Comparison of ENCODE assay signal across 8 mouse cellular contexts in genomic region chr13:106998671-106999070, GRCm38 (mm10). TPM values are rescaled to one million over a fixed set of nuclear protein-coding genes. Genes with fewer than 3 reads are reported as not detected.
A peak's percentile ranks its signal among the peaks of the same experiment; 100 is the strongest.
DNase-seq lines count a peak whose midpoint lies in the region; ATAC-seq and TF ChIP-seq lines count a peak whose summit lies in the region.

No protein-coding gene starts in this region.

- peak; percentile 99 for ATAC-seq in liver, embryonic 14.5 days (ENCODE audit: insufficient read depth)
- no peak for ATAC-seq in midbrain, embryonic 15.5 days (replicated peaks)

- intact Hi-C loops in heart, postnatal 10 days (cut with DNase I), result no loop called here

- no peak for TF ChIP-seq POLR2A in spleen, adult 2 months (IDR thresholded peaks at IDR 0.05; ENCODE audit: low read depth, low read length)

- peak; percentile 90 for DNase-seq in heart, adult 11 months
- no peak for DNase-seq in heart, postnatal 10 days
- DNase-seq in c-Kit-positive CD71-positive TER-119-negative erythroid progenitor cells, embryonic 14.5 days (ENCODE audit: low read depth), result peak; percentile 60
- peak; percentile 69 to 84 (median 75) for DNase-seq in liver, embryonic 14.5 days (ENCODE audit: low read depth in 3 of 3, low spot score in 3 of 3)
- DNase-seq in spleen, adult 2 months (ENCODE audit: low read depth in 1 of 2, low spot score in 2 of 2), result peak; percentile 27 to 52
- DNase-seq in right cerebral cortex, adult 2 months (ENCODE audit: low spot score in 2 of 2), result no peak
- no peak for DNase-seq in embryo, embryonic 10.5 days (ENCODE audit: low spot score)

- TF ChIP-seq EP300 in liver, embryonic 14.5 days (IDR thresholded peaks at IDR 0.05; ENCODE audit: low read depth), result peak; percentile 91

- H3K9ac ChIP-seq in liver, embryonic 14.5 days (replicated peaks), result peak overlapping the region; percentile 57
- no peak overlapping the region for H3K9ac ChIP-seq in midbrain, embryonic 15.5 days

- WGBS in liver, embryonic 14.5 days (ENCODE audit: insufficient replicate concordance), result 9% methylated on average over 5 of the region's 5 CpGs
- WGBS in spleen, adult 2 months, result 17% methylated on average over 5 of the region's 5 CpGs
- 92% methylated on average over 5 of the region's 5 CpGs for WGBS in midbrain, embryonic 15.5 days

- H3K36me3 ChIP-seq in liver, embryonic 14.5 days (replicated peaks; ENCODE audit: control insufficient read depth, insufficient read depth, low read depth), result peaks cover 4% of the 10 kb centered on the region
- no peaks in the 10 kb centered on the region for H3K36me3 ChIP-seq in spleen, adult 2 months (ENCODE audit: control insufficient read depth, insufficient read depth, low read length)
- no peaks in the 10 kb centered on the region for H3K36me3 ChIP-seq in midbrain, embryonic 15.5 days (replicated peaks)

- peak overlapping the region; percentile 96 for H3K27ac ChIP-seq in liver, embryonic 14.5 days
- peak overlapping the region; percentile 80 for H3K27ac ChIP-seq in spleen, adult 2 months (ENCODE audit: insufficient read depth, low read length)
- no peak overlapping the region for H3K27ac ChIP-seq in midbrain, embryonic 15.5 days

- no peaks in the 10 kb centered on the region for H3K27me3 ChIP-seq in liver, embryonic 14.5 days (ENCODE audit: control insufficient read depth, insufficient read depth, low read length)
- H3K27me3 ChIP-seq in spleen, adult 2 months (ENCODE audit: control insufficient read depth, insufficient read depth, low read length), result no peaks in the 10 kb centered on the region
- no peaks in the 10 kb centered on the region for H3K27me3 ChIP-seq in midbrain, embryonic 15.5 days (replicated peaks)

- H3K4me2 ChIP-seq in liver, embryonic 14.5 days (ENCODE audit: low read depth), result peak overlapping the region; percentile 60
- H3K4me2 ChIP-seq in midbrain, embryonic 15.5 days, result no peak overlapping the region

- no peaks in the 10 kb centered on the region for H3K9me3 ChIP-seq in liver, embryonic 14.5 days (ENCODE audit: control insufficient read depth, low read length)
- H3K9me3 ChIP-seq in midbrain, embryonic 15.5 days, result no peaks in the 10 kb centered on the region

- H3K4me1 ChIP-seq in liver, embryonic 14.5 days (replicated peaks; ENCODE audit: control insufficient read depth in 2 of 2, insufficient read depth in 2 of 2, low read length in 1 of 2), result peaks cover 54 to 56% of the 10 kb centered on the region in 2 experiments
- peaks cover 18% of the 10 kb centered on the region for H3K4me1 ChIP-seq in spleen, adult 2 months (ENCODE audit: control insufficient read depth, insufficient read depth, insufficient read length)
- H3K4me1 ChIP-seq in midbrain, embryonic 15.5 days, result no peaks in the 10 kb centered on the region

- peak overlapping the region in 1 of 2 experiments; percentile 14; a peak in 1 of 4 replicates for H3K4me3 ChIP-seq in liver, embryonic 14.5 days (ENCODE audit: insufficient read depth in 1 of 2, low read depth in 2 of 2, low read length in 2 of 2)
- peak overlapping the region; percentile 12; the same call in 1 of the 2 replicates for H3K4me3 ChIP-seq in spleen, adult 2 months (ENCODE audit: extremely low read depth, insufficient read depth, insufficient read length)
- no peak overlapping the region for H3K4me3 ChIP-seq in midbrain, embryonic 15.5 days

- TF ChIP-seq CTCF in liver, embryonic 14.5 days (IDR thresholded peaks at IDR 0.05; ENCODE audit: low read depth), result peak; percentile 36
- no peak for TF ChIP-seq CTCF in spleen, adult 2 months (IDR thresholded peaks at IDR 0.05; ENCODE audit: extremely low read depth, insufficient read depth, insufficient read length, insufficient replicate concordance)

RNA-seq across cellular contexts. Expression of gene Kif2a, which starts 23.3 kb away (rescaled TPM):
- 10 to 100 TPM; 38.7 to 44.9 TPM for total RNA-seq in heart, postnatal 10 days (2021)
- polyA plus RNA-seq in liver, embryonic 14.5 days (2012; rRNA removed), result 6.6 and 16.2 TPM in 2 replicates
- 19.2 and 25.2 TPM in 2 replicates for polyA plus RNA-seq in liver, embryonic 14.5 days (2014; fragmentation: Nextera tagmentation; extraction: Ambion mirVana)
- polyA plus RNA-seq in spleen, adult 2 months (2012; rRNA removed), result 1.4 and 1.5 TPM in 2 replicates
- 67.5 and 68.4 TPM in 2 replicates for polyA plus RNA-seq in midbrain, embryonic 15.5 days (2015; fragmentation: Nextera tagmentation; extraction: Ambion mirVana)

RNA-seq across cellular contexts. Expression of gene Dimt1, which starts 51.7 kb away (rescaled TPM):
- 1 to 10 TPM; 8.2 to 9.7 TPM for total RNA-seq in heart, postnatal 10 days (2021)
- 7.6 and 9.2 TPM in 2 replicates for polyA plus RNA-seq in liver, embryonic 14.5 days (2012; rRNA removed)
- polyA plus RNA-seq in liver, embryonic 14.5 days (2014; fragmentation: Nextera tagmentation; extraction: Ambion mirVana), result 18.6 and 19.5 TPM in 2 replicates
- polyA plus RNA-seq in spleen, adult 2 months (2012; rRNA removed), result 2.7 and 4.6 TPM in 2 replicates
- 37.2 and 37.8 TPM in 2 replicates for polyA plus RNA-seq in midbrain, embryonic 15.5 days (2015; fragmentation: Nextera tagmentation; extraction: Ambion mirVana)

Comparison
In these comparisons a context has a peak if more than half of its experiments do, and no peak if none do; other contexts are left out.
1. DNase-seq: peak in heart, adult 11 months (single experiment), c-Kit-positive CD71-positive TER-119-negative erythroid progenitor cells, embryonic 14.5 days (single experiment), liver, embryonic 14.5 days (3 of 3) and spleen, adult 2 months (2 of 2); none in heart, postnatal 10 days (0 of 2), right cerebral cortex, adult 2 months (0 of 2) and embryo, embryonic 10.5 days (single experiment).